Mouse (Mus musculus): ENCODE results near the gene Rassf3.

DNA sequence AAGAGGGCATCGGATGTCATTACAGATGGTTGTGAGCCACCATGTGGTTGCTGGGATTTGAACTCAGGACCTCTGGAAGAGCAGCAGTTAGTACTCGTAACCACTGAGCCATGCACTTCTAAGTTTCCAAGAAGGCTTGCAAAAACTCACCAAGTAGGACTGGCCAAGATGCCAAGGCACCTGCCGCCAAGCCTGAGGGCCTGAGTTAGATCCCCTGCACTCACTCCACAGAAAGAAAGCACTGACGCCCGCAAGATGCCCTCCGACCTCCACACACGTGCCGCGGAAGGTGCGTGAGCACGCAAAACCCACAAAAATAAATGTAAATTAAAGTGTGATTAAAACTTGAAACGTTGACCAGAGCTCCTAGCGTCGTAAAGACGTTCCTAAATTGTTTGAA is 111.8 kb downstream of the Rassf3 start:
- TF ChIP-seq CTCF (IDR thresholded peaks at IDR 0.05; ENCODE audit: control insufficient read depth, insufficient read depth, insufficient replicate concordance, low read depth, low read length) (no peak), POLR2A (IDR thresholded peaks at IDR 0.05; ENCODE audit: control insufficient read depth, low read depth, low read length) (no peak)
